Mouse (Mus musculus) thymus, postnatal 4 days (tissue): ENCODE measurements around the gene Stx8.

ENCODE experiments used
- DNase-seq: peaks from one replicate; pipeline ENCODE4 v3.0.0; 2021

Gene Stx8

DNA sequence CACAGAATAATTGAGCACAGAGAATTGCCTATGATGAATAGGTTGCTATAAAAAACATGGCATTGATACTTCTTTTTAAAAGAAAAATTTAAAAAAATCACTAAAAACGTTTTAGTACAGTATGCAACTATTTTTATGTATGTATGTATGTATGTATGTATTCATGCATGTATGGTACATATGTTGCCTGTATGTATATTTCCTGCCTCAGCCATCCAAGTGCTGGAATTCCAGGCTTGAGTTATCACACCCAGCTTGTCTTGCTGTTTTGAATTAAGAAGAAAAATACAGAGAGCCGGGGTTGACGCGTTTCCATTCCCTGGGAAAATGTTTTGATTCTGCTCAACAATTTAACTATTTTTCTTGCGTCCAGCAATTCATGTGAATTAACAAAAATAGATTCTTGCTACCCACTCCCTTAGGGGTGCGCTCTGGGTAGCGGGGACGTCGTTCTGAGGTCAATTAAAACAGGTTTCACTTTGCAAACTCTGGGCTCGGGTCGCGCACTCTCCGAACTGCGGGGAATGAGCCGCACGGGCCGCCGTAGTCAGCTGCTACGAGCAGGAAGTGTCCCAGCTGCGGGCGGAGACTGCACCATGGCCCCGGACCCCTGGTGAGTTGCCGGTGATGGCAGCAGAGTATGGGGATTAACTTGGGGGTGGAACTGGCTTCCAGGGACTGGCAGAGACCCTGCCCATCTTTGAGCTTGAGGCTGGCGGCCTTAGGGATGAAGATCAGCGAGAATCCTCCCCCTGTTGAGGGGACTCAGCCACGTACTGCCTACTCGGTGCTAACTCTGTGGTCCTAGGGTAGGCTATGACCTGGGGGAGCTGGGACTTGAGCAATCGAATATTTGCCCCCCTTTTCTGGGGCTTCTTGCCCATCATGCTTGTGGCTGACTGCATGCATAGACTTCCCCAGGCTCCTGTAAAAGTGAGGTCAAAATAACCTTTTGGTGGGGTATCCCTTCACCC is at the start of gene Stx8:
Stx8 (plus strand) TSS at position 289 of the 974 bp plus-strand sequence.
- DNase-seq, result peak; percentile 100

GRCm38 (mm10) chr11:67917126-67917525 is 48.9 kb upstream of the Stx8 start:
- DNase-seq, result no peak

DNA sequence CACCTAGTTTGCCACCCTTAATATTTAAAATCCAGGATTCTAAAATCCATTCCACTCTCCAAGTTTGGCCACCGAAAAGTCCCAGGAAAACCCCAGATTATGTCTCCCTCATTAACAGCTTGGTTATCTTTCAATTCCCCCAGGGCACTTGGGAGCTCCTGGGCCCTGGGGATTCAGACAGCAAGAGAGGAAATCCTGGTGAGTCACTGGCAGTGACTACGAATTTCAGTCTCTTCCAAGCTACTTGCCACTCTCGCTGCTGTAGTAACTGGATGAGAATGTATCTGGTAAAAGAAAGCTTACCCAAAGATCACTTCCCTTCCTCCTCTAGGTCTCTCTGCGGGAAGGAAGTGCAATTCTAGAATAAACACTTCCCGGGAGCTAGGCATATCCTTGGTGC is 46.4 kb upstream of the Stx8 start:
- DNase-seq, result no peak

GRCm38 (mm10) chr11:67920226-67920960 is 45.6 kb upstream of the Stx8 start:
- DNase-seq, result no peak

GRCm38 (mm10) chr11:67921091-67921826 is 44.7 kb upstream of the Stx8 start:
- DNase-seq, result no peak

- peak; percentile 47 for DNase-seq
Observed at GRCm38 (mm10) chr11:67921827-67922754, 43.9 kb upstream of the Stx8 start, which contains the start of gene Usp43. TSS of gene Usp43 (minus strand) at chr11:67922153.

- peak; percentile 88 for DNase-seq
Observed at GRCm38 (mm10) chr11:67922755-67923125, 43.3 kb upstream of the Stx8 start.

GRCm38 (mm10) chr11:67923720-67924119 is 42.3 kb upstream of the Stx8 start:
- DNase-seq, result no peak

DNA sequence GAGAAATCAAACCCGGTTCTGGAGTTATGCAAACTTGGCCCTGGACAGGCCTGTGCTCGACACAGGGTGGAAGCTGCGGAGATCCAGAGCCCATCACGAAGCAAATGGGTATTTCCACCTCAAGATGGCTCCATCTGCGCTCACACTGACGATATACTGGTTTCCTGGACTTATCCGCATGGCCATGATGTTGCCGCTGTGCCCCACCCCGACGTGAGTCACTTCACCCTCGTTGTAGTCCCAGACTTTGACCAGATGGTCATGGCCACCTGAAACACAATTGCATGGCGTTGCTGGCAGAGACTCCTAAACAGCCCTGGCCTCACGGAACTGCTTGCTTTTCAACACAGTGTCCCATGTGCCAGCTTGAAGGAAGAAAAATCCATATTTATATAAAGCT is 41.0 kb upstream of the Stx8 start:
- no peak for DNase-seq

DNA sequence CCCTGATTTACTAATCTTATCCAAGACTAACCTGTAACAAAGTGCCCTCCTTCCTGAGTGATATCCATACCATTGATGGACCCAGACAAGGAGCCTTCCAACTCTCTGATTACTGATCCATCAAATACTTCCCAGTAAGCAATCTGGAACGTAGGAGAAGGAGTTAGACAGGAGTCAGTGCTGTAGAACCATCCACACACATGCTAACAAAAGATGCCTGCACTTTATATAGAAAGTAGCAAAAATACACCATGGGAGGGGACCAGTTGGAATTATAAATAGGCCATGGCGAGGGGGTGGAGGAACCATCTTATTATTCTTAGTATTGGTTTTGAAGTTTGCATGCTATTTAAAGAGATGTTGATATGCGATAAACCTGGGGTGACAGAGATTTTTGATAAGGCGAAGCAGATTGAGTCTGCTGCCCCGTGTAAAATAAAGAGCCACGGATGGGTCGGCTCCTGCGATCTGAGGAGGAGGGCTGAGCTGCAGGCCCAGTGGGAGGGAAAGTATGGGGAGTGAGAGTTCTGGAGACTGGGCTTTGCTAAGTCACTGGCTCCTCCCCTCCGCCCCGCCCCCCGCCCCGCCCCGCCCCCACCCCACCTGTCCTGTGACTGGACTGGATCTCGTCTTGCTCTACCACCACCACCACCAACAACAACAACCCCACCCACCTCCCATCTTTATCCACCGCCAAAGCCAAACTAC is 39.5 kb upstream of the Stx8 start:
- no peak for DNase-seq

DNA sequence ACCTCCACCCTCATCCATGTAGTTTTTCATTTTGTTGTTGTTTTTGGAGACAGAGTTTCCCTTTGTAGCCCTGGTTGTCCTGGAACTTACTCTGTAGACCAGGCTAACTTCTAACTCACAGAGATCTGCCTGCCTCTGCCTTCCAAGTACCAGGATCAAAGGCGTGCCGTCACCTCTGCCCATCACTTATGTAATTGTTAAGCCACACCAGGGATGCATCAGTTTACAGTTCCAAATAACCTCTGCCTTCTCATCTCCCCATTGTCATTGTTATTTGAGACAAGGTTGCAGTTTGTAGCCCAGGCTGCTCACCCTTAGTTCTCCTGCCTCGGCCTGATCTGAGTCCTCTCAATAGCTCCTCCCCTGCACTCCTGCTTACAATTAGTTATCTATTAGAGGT is 33.8 kb upstream of the Stx8 start:
- DNase-seq, result no peak

- no peak for DNase-seq
Observed at GRCm38 (mm10) chr11:67948229-67948628, 17.8 kb upstream of the Stx8 start.

DNA sequence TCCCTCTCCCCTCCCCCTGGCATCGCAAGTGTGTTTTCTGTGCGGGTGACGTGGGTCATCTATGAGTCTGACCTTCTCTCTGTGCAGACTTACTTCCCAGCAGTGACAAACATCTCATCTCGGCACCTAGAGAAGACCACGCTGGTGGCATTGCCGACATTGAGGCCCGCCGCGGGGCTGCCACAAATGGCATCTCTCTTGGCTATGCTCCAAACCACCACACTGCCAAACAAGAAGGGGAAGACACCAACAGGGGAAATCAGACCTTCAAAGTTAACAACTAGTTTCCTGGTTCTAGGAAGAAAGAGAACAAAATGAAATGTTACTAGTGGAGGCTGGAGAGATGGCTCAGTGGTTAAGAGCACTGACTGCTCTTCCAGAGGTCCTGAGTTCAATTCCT is 16.5 kb upstream of the Stx8 start:
- no peak for DNase-seq

GRCm38 (mm10) chr11:67953604-67954003 is 12.4 kb upstream of the Stx8 start:
- no peak for DNase-seq

DNA sequence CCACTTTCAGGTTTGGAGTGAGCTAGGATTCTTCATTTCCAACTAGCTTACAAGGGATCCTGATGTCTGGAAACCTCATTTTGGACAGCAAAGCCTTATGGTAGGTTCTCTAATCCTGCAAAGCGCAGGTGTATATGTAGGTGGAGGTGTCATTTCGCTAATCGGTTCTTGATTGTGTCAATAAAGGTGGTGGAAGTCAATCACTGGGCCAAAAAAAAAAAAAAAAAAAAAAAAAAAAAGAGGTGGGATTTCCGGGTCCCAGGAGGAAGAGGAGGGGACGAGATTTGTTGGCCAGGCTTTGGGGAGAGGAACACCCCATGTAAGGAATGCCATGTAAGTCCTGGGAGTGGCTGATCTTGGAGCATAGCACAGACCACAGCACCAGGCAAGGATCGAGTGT is 11.6 kb upstream of the Stx8 start:
- DNase-seq, result no peak

GRCm38 (mm10) chr11:67964110-67964509 is 1.9 kb upstream of the Stx8 start:
- DNase-seq, result no peak

DNA sequence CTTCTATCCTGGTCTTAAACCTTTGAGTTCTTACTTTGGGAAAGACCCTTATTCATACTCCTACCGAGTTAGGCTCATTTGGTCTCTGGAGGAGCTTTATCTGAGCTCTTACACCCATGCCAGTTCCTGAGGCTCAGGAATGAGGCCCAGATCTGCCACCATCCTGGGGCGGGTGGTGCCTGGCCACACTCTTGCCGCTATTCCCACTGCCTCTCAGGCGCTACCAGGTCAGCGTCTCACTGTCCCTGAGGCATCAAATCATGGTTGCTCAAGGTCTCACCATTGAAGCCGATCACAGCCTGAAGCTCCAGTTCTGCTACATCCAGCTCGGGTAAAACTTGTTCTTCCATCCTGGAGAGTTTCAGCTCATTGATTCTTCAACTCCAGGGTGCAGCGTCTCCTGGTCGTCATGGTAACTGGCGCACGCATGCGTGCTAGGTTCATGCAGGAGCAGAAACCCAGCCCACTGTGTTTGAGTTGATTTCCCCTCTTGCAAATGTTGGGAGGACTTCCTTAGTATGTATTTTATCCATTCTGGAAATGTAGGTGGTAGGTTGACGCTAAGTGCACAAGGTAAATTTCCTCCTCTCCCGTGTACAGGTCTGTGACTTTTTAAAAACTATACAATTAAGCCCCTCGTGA is 630 bp upstream of the Stx8 start, which contains the start of gene Cfap52:
Cfap52 (minus strand) TSS at position 410 of the 642 bp plus-strand sequence.
- peak; percentile 92 for DNase-seq

- no peak for DNase-seq
Observed at GRCm38 (mm10) chr11:67967831-67968230, 1.8 kb downstream of the Stx8 start.

- DNase-seq, result no peak
Observed at GRCm38 (mm10) chr11:67972606-67973005, 6.6 kb downstream of the Stx8 start.

DNA sequence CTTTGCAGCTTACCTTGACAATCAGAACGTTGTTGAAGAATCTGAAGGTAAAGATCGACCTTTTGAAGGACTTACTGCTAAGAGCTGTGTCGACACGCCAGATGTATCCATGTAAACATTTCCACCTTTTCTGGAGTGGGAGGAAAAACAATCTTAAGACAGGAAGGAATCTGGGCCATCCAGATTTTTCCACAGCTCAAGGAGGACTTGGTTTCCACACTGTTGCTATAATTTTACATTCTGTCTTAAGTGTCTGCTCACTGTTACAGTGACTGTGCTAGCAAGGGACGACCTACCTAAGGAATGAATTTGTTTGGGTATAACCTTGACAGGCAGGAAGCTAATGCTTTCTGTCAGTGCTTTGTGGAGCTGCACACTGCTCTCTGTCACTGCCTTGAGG is 7.2 kb downstream of the Stx8 start:
- DNase-seq, result no peak

GRCm38 (mm10) chr11:67975252-67975651 is 9.3 kb downstream of the Stx8 start:
- DNase-seq, result peak; percentile 61
